Mouse (Mus musculus) MEL (cell line): Measurements from ENCODE around the gene Aunip. TPM values are rescaled to one million over a fixed set of nuclear protein-coding genes. Genes with fewer than 3 reads are reported as not detected.
A peak's percentile ranks its signal among the peaks of the same experiment; 100 is the strongest.

Experiments
- DNase-seq: peaks from one replicate; pipeline ENCODE4 v3.0.0; 2011; ENCODE audit warnings: low read depth, low spot score
- H3K27ac ChIP-seq: 2 replicates; pipeline ENCODE4 v1.5.1; 2012; ENCODE audit warnings: low read depth, mild to moderate bottlenecking, control low read depth, low read length, moderate library complexity; ENCODE audit not compliant: control insufficient read depth
- H3K27me3 ChIP-seq, 2 experiments: fragments of 150-350 bp in 1 of 2; sonication (generic) in 1 of 2; 2 replicates each; pipeline ENCODE4 v1.6.1; 2012; ENCODE audit warnings: low read length in 2 of 2, mild to moderate bottlenecking in 2 of 2, improper control_type of control experiment in 1 of 2, moderate library complexity in 1 of 2; ENCODE audit not compliant: insufficient read depth in 2 of 2, control insufficient read depth in 1 of 2
- H3K36me3 ChIP-seq, 2 experiments: 2 replicates each; pipeline ENCODE4 v1.6.1; 2012 to 2014; ENCODE audit warnings: low read length in 2 of 2, improper control_type of control experiment in 1 of 2, inconsistent platforms in 1 of 2, mild to moderate bottlenecking in 1 of 2; ENCODE audit not compliant: insufficient read depth in 2 of 2, control insufficient read depth in 1 of 2
- H3K4me1 ChIP-seq, 2 experiments: fragments of 150-350 bp in 1 of 2; sonication (generic) in 1 of 2; 2 replicates each; pipeline ENCODE4 v1.6.1; 2012; ENCODE audit warnings: low read length in 2 of 2, improper control_type of control experiment in 1 of 2, mild to moderate bottlenecking in 1 of 2; ENCODE audit not compliant: insufficient read depth in 2 of 2, control insufficient read depth in 1 of 2
- H3K4me3 ChIP-seq, 2 experiments: fragments of 150-350 bp in 1 of 2; sonication (generic) in 1 of 2; 2 replicates each; pipeline ENCODE4 v1.5.1; 2012; ENCODE audit warnings: low read depth in 2 of 2, low read length in 2 of 2, mild to moderate bottlenecking in 2 of 2, moderate library complexity in 2 of 2, control low read depth in 1 of 2, improper control_type of control experiment in 1 of 2; ENCODE audit not compliant: control insufficient read depth in 1 of 2, insufficient read depth in 1 of 2
- H3K79me2 ChIP-seq: 2 replicates; pipeline ENCODE4 v1.6.1; 2012; ENCODE audit warnings: mild to moderate bottlenecking, low read length, moderate library complexity; ENCODE audit not compliant: control insufficient read depth, poor library complexity, insufficient read depth
- H3K9ac ChIP-seq: 2 replicates; pipeline ENCODE4 v1.6.1; 2012; ENCODE audit warnings: low read depth, mild to moderate bottlenecking, control low read depth, low read length, moderate library complexity; ENCODE audit not compliant: control insufficient read depth, poor library complexity, severe bottlenecking
- H3K9me3 ChIP-seq: fragments of 150-350 bp; sonication (generic); replicated peaks from 2 replicates; pipeline ENCODE4 v1.6.1; 2012; ENCODE audit warnings: mild to moderate bottlenecking, low read length, improper control_type of control experiment, moderate library complexity; ENCODE audit not compliant: insufficient read depth
- BHLHE40 ChIP-seq: IDR thresholded peaks from 2 replicates; pipeline ENCODE4 v1.6.1; 2012; ENCODE audit warnings: low read depth, mild to moderate bottlenecking, inconsistent platforms, low read length, improper control_type of control experiment, borderline replicate concordance
- CHD1 ChIP-seq: IDR thresholded peaks from 2 replicates; pipeline ENCODE4 v1.6.1; 2012; ENCODE audit warnings: low read depth, mild to moderate bottlenecking, inconsistent platforms, low read length, improper control_type of control experiment
- CHD2 ChIP-seq: IDR thresholded peaks from 2 replicates; pipeline ENCODE4 v1.6.1; 2011; ENCODE audit warnings: low read length, improper control_type of control experiment
- E2F4 ChIP-seq: IDR thresholded peaks from 2 replicates; pipeline ENCODE4 v1.6.1; 2011; ENCODE audit warnings: low read depth, low read length, improper control_type of control experiment, borderline replicate concordance
- ELF1 ChIP-seq: IDR thresholded peaks from 2 replicates; pipeline ENCODE4 v1.6.1; 2014; ENCODE audit warnings: low read depth, mild to moderate bottlenecking, inconsistent platforms, low read length, improper control_type of control experiment, moderate library complexity
- EP300 ChIP-seq, 2 experiments: IDR thresholded peaks; 2 replicates each; pipeline ENCODE4 v1.6.1; 2011; ENCODE audit warnings: improper control_type of control experiment in 2 of 2, low read length in 2 of 2, low read depth in 1 of 2, mild to moderate bottlenecking in 1 of 2
- ETS1 ChIP-seq: IDR thresholded peaks from 2 replicates; pipeline ENCODE4 v1.6.1; 2012; ENCODE audit warnings: low read depth, mild to moderate bottlenecking, inconsistent platforms, low read length, improper control_type of control experiment, moderate library complexity
- GATA1 ChIP-seq: IDR thresholded peaks from 2 replicates; pipeline ENCODE4 v1.6.1; 2011; ENCODE audit warnings: low read depth, low read length, improper control_type of control experiment
- KAT2A ChIP-seq: conservative IDR thresholded peaks from 2 replicates; pipeline ENCODE4 v1.6.1; 2012; ENCODE audit warnings: low read depth, low read length, improper control_type of control experiment, inconsistent platforms
- MAFK ChIP-seq: IDR thresholded peaks from 2 replicates; pipeline ENCODE4 v1.6.1; 2011; ENCODE audit warnings: low read depth, mild to moderate bottlenecking, low read length, improper control_type of control experiment, borderline replicate concordance
- MAZ ChIP-seq: IDR thresholded peaks from 2 replicates; pipeline ENCODE4 v1.6.1; 2012; ENCODE audit warnings: low read depth, mild to moderate bottlenecking, inconsistent platforms, low read length, improper control_type of control experiment
- MEF2A ChIP-seq: IDR thresholded peaks from 2 replicates; pipeline ENCODE4 v1.6.1; 2014; ENCODE audit warnings: low read depth, mild to moderate bottlenecking, inconsistent platforms, low read length, improper control_type of control experiment; ENCODE audit not compliant: poor library complexity, insufficient replicate concordance, severe bottlenecking; ENCODE audit errors: extremely low read depth
- MYB ChIP-seq: IDR thresholded peaks from 2 replicates; pipeline ENCODE4 v1.6.1; 2011; ENCODE audit warnings: mild to moderate bottlenecking, low read depth, low read length, improper control_type of control experiment
- NRF1 ChIP-seq: IDR thresholded peaks from 2 replicates; pipeline ENCODE4 v1.6.1; 2014; ENCODE audit warnings: low read depth, mild to moderate bottlenecking, inconsistent platforms, low read length, improper control_type of control experiment, moderate library complexity; ENCODE audit not compliant: poor library complexity, insufficient read depth, severe bottlenecking
- POLR2A ChIP-seq, 2 experiments: IDR thresholded peaks; 2 replicates each; pipeline ENCODE4 v1.6.1; 2011 to 2012; ENCODE audit warnings: low read length in 2 of 2, mild to moderate bottlenecking in 2 of 2, control low read depth in 1 of 2, improper control_type of control experiment in 1 of 2, low read depth in 1 of 2, moderate library complexity in 1 of 2; ENCODE audit not compliant: control insufficient read depth in 1 of 2, insufficient read depth in 1 of 2, poor library complexity in 1 of 2
- POLR2AphosphoS5 ChIP-seq: IDR thresholded peaks from 2 replicates; pipeline ENCODE4 v1.6.1; 2012; ENCODE audit warnings: low read depth, borderline replicate concordance, mild to moderate bottlenecking, inconsistent platforms, low read length, moderate library complexity, mixed read lengths
- SMC3 ChIP-seq: IDR thresholded peaks from 2 replicates; pipeline ENCODE4 v1.6.1; 2011; ENCODE audit warnings: low read depth, low read length, improper control_type of control experiment
- TAL1 ChIP-seq: IDR thresholded peaks from 2 replicates; pipeline ENCODE4 v1.6.1; 2012; ENCODE audit warnings: mild to moderate bottlenecking, inconsistent platforms, low read length, moderate library complexity, mixed read lengths
- TBP ChIP-seq: IDR thresholded peaks from 2 replicates; pipeline ENCODE4 v1.8.0; 2011; ENCODE audit warnings: low read depth, low read length, improper control_type of control experiment
- UBTF ChIP-seq: IDR thresholded peaks from 2 replicates; pipeline ENCODE4 v1.6.1; 2012; ENCODE audit warnings: low read depth, mild to moderate bottlenecking, inconsistent platforms, low read length, improper control_type of control experiment, moderate library complexity, borderline replicate concordance; ENCODE audit not compliant: insufficient read depth
- ZC3H11A ChIP-seq: IDR thresholded peaks from 2 replicates; pipeline ENCODE4 v1.6.1; 2012; ENCODE audit warnings: low read depth, mild to moderate bottlenecking, inconsistent platforms, low read length, improper control_type of control experiment
- polyA plus RNA-seq, 2 experiments: library from polyadenylated mRNA; stranded (reverse) in 1 of 2; unstranded in 1 of 2; fragments of >175 nt in 1 of 2; fragments of >200 nt in 1 of 2; gene quantifications; 2 replicates each; pipeline versions ENCODE4 v1.2.1 to v1.2.4; 2012; ENCODE audit warnings: low replicate concordance in 2 of 2, low read depth in 1 of 2; ENCODE audit not compliant: insufficient read length in 2 of 2, insufficient read depth in 1 of 2, missing spikeins in 1 of 2
- total RNA-seq: library from RNA; depleted of rRNA; stranded (reverse); fragments of 300-350 nt; gene quantifications from 2 replicates; pipeline ENCODE4 v1.2.3, GENCODE M21; 2012

The Aunip gene
- total and polyA plus RNA-seq, 3 experiments = 14.9 to 20.6 TPM; not detected in 1

- peak; percentile 81 for TF ChIP-seq BHLHE40
- TF ChIP-seq CHD1 = no peak
- TF ChIP-seq NRF1 = no peak
- no peak for TF ChIP-seq CHD2
- TF ChIP-seq KAT2A = no peak
- TF ChIP-seq ELF1 = 0 out of 2 replicates have a peak, but pooled peaks have one; percentile 37
- TF ChIP-seq POLR2AphosphoS5 = no peak
- no peak for TF ChIP-seq ZC3H11A
- peak; percentile 94 for TF ChIP-seq TAL1
- TF ChIP-seq MEF2A = no peak
- TF ChIP-seq GATA1 = peak; percentile 94
- no peak for TF ChIP-seq SMC3
These were observed 4.7 kb upstream of the Aunip start (continued) for GRCm38 (mm10) chr4:134505966-134506594.

- Histone ChIP-seq H3K79me2 (peaks cover 8% of the 10 kb centered on the region), H3K4me1 (peaks cover 8 to 24% of the 10 kb centered on the region in 2 experiments), H3K27me3 (no peaks in the 10 kb centered on the region), H3K9me3 (no peaks in the 10 kb centered on the region), H3K27ac (no peak overlapping the region; the same call in 1 of the 2 replicates), H3K9ac (no peak overlapping the region), H3K36me3 (peaks cover 0 to 11% of the 10 kb centered on the region in 2 experiments; a peak in 2 of 4 replicates), H3K4me3 (no peak overlapping the region)
- TF ChIP-seq E2F4 = no peak
- no peak for TF ChIP-seq ETS1
- TF ChIP-seq NRF1 = no peak
- DNase-seq = no peak
These were observed 4.1 kb upstream of the Aunip start for GRCm38 (mm10) chr4:134506713-134507112.

GRCm38 (mm10) chr4:134510396-134510795 is 403 bp upstream of the Aunip start:
- Histone ChIP-seq H3K4me3 (peak overlapping the region in 1 of 2 experiments; percentile 44; a peak in 1 of 4 replicates), H3K9ac (no peak overlapping the region), H3K27ac (no peak overlapping the region), H3K36me3 (peaks cover 0 to 23% of the 10 kb centered on the region in 2 experiments; a peak in 3 of 4 replicates), H3K27me3 (no peaks in the 10 kb centered on the region), H3K9me3 (no peaks in the 10 kb centered on the region), H3K4me1 (peaks cover 15 to 27% of the 10 kb centered on the region in 2 experiments), H3K79me2 (peaks cover 23% of the 10 kb centered on the region)
- DNase-seq = no peak
- TF ChIP-seq UBTF (no peak), ELF1 (no peak), BHLHE40 (no peak), EP300 (IDR thresholded peaks at IDR 0.05; ENCODE audit: low read depth in 1 of 2, low read length in 2 of 2) (no peak), MYB (no peak), GATA1 (no peak), MAZ (no peak), MAFK (no peak), CHD2 (no peak), TBP (no peak), POLR2A (IDR thresholded peaks at IDR 0.05; ENCODE audit: control insufficient read depth in 1 of 2, insufficient read depth in 1 of 2, low read depth in 1 of 2, low read length in 2 of 2, poor library complexity in 1 of 2) (no peak), CHD1 (no peak)
